Mouse (Mus musculus) MEL (cell line): ENCODE measurements around the gene Nrarp.

Experiments used
- CTCF ChIP-seq, 3 experiments: IDR thresholded peaks in 2 of 3; conservative IDR thresholded peaks in 1 of 3; 2 replicates each; pipeline ENCODE4 v1.5.1; 2011 to 2012; ENCODE audit warnings: low read length in 3 of 3, low read depth in 2 of 3, mild to moderate bottlenecking in 2 of 3, improper control_type of control experiment in 1 of 3, inconsistent platforms in 1 of 3, mixed read lengths in 1 of 3, moderate library complexity in 1 of 3; ENCODE audit not compliant: control insufficient read depth in 1 of 3, insufficient read depth in 1 of 3, poor library complexity in 1 of 3, severe bottlenecking in 1 of 3
- JUND ChIP-seq: IDR thresholded peaks from 2 replicates; pipeline ENCODE4 v1.6.1; 2011; ENCODE audit warnings: low read depth, mild to moderate bottlenecking, improper control_type of control experiment, low read length
- MAZ ChIP-seq: IDR thresholded peaks from 2 replicates; pipeline ENCODE4 v1.6.1; 2012; ENCODE audit warnings: low read depth, mild to moderate bottlenecking, inconsistent platforms, low read length, improper control_type of control experiment
- NRF1 ChIP-seq: IDR thresholded peaks from 2 replicates; pipeline ENCODE4 v1.6.1; 2014; ENCODE audit warnings: low read depth, mild to moderate bottlenecking, inconsistent platforms, low read length, improper control_type of control experiment, moderate library complexity; ENCODE audit not compliant: poor library complexity, insufficient read depth, severe bottlenecking
- POLR2A ChIP-seq, 2 experiments: IDR thresholded peaks; 2 replicates each; pipeline ENCODE4 v1.6.1; 2011 to 2012; ENCODE audit warnings: low read length in 2 of 2, mild to moderate bottlenecking in 2 of 2, control low read depth in 1 of 2, improper control_type of control experiment in 1 of 2, low read depth in 1 of 2, moderate library complexity in 1 of 2; ENCODE audit not compliant: control insufficient read depth in 1 of 2, insufficient read depth in 1 of 2, poor library complexity in 1 of 2
- POLR2AphosphoS2 ChIP-seq: IDR thresholded peaks from 2 replicates; pipeline ENCODE4 v1.6.1; 2011; ENCODE audit warnings: low read length, improper control_type of control experiment
- SMC3 ChIP-seq: IDR thresholded peaks from 2 replicates; pipeline ENCODE4 v1.6.1; 2011; ENCODE audit warnings: low read depth, low read length, improper control_type of control experiment
- TAL1 ChIP-seq: IDR thresholded peaks from 2 replicates; pipeline ENCODE4 v1.6.1; 2012; ENCODE audit warnings: mild to moderate bottlenecking, inconsistent platforms, low read length, moderate library complexity, mixed read lengths
- USF1 ChIP-seq: IDR thresholded peaks from 2 replicates; pipeline ENCODE4 v1.6.1; 2014; ENCODE audit warnings: low read depth, mild to moderate bottlenecking, inconsistent platforms, low read length, improper control_type of control experiment, moderate library complexity
- ZC3H11A ChIP-seq: IDR thresholded peaks from 2 replicates; pipeline ENCODE4 v1.6.1; 2012; ENCODE audit warnings: low read depth, mild to moderate bottlenecking, inconsistent platforms, low read length, improper control_type of control experiment
- ZNF384 ChIP-seq: IDR thresholded peaks from 2 replicates; pipeline ENCODE4 v1.6.1; 2012; ENCODE audit warnings: low read depth, mild to moderate bottlenecking, inconsistent platforms, low read length, improper control_type of control experiment

DNA sequence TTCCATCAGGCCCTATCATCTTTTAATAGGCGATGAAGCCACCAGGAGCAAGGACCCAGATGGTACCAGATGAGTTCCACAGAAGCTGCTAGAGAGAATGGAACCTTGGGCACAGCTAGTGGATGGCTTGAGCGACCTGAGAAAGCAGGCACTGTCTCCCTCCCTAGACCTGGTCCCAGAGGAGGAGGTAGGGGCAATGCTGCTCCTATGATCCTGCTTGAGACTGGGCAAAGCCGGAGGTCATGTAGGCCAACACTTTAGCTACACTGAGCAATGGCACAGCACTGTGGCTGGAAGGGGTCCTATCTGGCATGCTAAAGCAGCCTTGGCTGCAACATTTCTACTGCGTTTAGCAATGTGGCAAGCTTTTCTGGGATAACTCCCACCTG, 4.9 kb upstream of the Nrarp start:
- TF ChIP-seq JUND, result no peak
- TF ChIP-seq ZC3H11A, result no peak
- TF ChIP-seq NRF1, result no peak
- TF ChIP-seq POLR2AphosphoS2, result no peak
- no peak for TF ChIP-seq SMC3
- TF ChIP-seq CTCF (IDR thresholded peaks at IDR 0.05 in 2 of 3, conservative IDR thresholded peaks at IDR 0.05 in 1 of 3; ENCODE audit: control insufficient read depth in 1 of 3, insufficient read depth in 1 of 3, low read depth in 2 of 3, low read length in 3 of 3, poor library complexity in 1 of 3, severe bottlenecking in 1 of 3), result no peak
- TF ChIP-seq POLR2A (IDR thresholded peaks at IDR 0.05; ENCODE audit: control insufficient read depth in 1 of 2, insufficient read depth in 1 of 2, low read depth in 1 of 2, low read length in 2 of 2, poor library complexity in 1 of 2), result no peak
- no peak for TF ChIP-seq ZNF384
- TF ChIP-seq TAL1, result no peak
- no peak for TF ChIP-seq MAZ
- no peak for TF ChIP-seq USF1
